Mouse (Mus musculus) hindlimb bud, embryonic 11.5 days (tissue): Measurements from ENCODE around the gene Ces1d.

Experiments used
- DNase-seq: peaks from one replicate; pipeline ENCODE4 v3.0.0-alpha.2; 2012; ENCODE audit warnings: low read depth, low spot score; ENCODE audit errors: extremely low spot score

Gene Ces1d

GRCm38 (mm10) chr8:93147331-93147730 is 50.3 kb downstream of the Ces1d start:
- DNase-seq = no peak

- peak; percentile 8 for DNase-seq
Observed at GRCm38 (mm10) chr8:93140696-93141095, 56.9 kb downstream of the Ces1d start.

GRCm38 (mm10) chr8:93132196-93132595 is 65.4 kb downstream of the Ces1d start:
- DNase-seq = no peak

GRCm38 (mm10) chr8:93131233-93131980 is 66.2 kb downstream of the Ces1d start, which contains the start of gene Ces1c:
TSS of gene Ces1c (minus strand) at chr8:93131283.
- no peak for DNase-seq

- no peak for DNase-seq
Observed at GRCm38 (mm10) chr8:93126476-93126875, 71.2 kb downstream of the Ces1d start.

- no peak for DNase-seq
Observed at GRCm38 (mm10) chr8:93122005-93122404, 75.6 kb downstream of the Ces1d start.
